Mouse (Mus musculus): Measurements from ENCODE around the gene Gpr55.
A peak's percentile ranks its signal among the peaks of the same experiment; 100 is the strongest.
"Not testable (repeated sequence)": the region's sequence is repeated elsewhere in the genome, so short reads cannot be mapped to it uniquely, and the experiment has no call there.

Gene Gpr55

GRCm38 (mm10) chr1:85960873-85961272, at the start of gene Gpr55:
Gene Gpr55 (minus strand): TSS chr1:85961007.
- no peak for DNase-seq (ENCODE audit: low read depth, low spot score)

- DNase-seq (ENCODE audit: low read depth, low spot score), result peak; percentile 92
Measured at GRCm38 (mm10) chr1:86007778-86008177, 47.0 kb upstream of the Gpr55 start.

GRCm38 (mm10) chr1:86006040-86006439, 45.2 kb upstream of the Gpr55 start:
- no peak for DNase-seq (ENCODE audit: low read depth, low spot score)

GRCm38 (mm10) chr1:86005540-86005939, 44.7 kb upstream of the Gpr55 start:
- DNase-seq (ENCODE audit: low read depth, low spot score), result no peak

DNA sequence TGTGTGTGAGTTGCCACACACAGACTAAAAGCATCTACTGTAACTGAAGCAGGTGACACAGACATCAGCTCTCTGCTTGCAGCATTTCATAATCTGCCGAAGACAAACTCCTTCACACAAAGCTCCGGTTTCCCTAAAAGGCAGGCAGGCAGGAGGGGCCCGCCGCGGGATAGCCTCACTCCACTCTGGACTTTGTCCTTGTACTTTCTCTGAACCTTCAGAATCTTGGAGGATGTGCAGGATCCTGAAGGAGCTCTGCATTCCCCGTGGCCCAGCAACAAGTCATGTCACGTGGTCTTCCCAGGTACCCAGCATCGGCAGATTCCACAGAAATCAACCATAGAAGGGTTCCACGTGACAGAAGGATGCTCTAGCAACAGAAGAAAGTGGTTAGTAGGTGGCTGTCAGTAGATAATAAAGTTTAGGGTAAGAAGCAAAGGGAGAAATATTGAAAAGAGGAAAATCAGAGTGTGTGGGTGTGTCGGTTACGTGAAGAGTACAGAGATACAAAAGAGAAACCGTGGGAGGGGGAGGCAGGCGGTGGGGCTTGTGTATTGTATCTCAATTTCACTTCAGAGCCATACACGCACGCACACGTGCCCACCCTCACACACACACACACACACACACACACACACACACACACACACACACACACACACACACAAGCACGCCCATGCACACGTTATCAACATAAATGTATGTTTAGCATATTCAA, 39.2 kb upstream of the Gpr55 start:
- no peak for DNase-seq (ENCODE audit: low read depth, low spot score)

DNA sequence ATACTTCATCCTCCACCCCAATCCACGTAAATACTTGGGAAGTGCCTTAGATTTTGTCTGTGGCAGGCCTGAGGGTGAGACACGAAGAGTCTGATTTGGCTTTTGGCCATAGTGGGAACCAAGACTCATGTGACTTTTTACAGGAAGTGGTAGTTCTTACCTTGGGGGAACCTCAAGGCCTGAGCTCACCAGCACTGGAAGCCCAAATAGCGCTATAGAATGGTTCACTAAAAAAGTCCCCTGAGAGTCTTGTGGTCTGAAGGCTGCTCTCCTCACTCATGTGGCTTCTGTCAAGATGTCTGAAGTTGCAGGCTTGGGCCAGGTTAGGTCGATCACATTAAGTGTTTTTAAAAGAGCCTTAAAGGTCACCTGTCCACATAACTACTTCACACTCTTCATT, 37.2 kb upstream of the Gpr55 start:
- DNase-seq (ENCODE audit: low read depth, low spot score), result no peak

DNA sequence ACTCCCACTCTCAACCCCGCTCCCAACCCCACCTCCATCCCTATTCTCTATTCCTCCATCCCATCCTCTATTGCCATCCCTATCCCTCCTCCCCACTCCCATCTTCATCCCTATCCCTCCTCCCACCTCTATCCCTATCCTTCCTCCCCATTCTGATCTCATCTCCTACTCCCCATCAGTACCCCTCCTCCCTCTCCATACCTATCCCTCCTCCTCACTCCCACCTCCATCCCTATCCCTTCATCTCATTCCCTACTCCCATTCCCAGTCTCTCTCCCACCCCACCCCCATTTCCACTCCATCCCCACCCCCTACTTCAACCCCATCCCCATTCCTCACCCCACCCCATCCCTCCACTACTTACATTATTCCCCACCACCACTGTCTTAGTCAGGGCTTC, 36.4 kb upstream of the Gpr55 start:
- no peak for DNase-seq (ENCODE audit: low read depth, low spot score)

- peak; percentile 26 for DNase-seq (ENCODE audit: low read depth, low spot score)
Measured at GRCm38 (mm10) chr1:85993541-85993940, 32.7 kb upstream of the Gpr55 start.

GRCm38 (mm10) chr1:85992175-85992574, 31.4 kb upstream of the Gpr55 start:
- DNase-seq (ENCODE audit: low read depth, low spot score), result no peak

DNA sequence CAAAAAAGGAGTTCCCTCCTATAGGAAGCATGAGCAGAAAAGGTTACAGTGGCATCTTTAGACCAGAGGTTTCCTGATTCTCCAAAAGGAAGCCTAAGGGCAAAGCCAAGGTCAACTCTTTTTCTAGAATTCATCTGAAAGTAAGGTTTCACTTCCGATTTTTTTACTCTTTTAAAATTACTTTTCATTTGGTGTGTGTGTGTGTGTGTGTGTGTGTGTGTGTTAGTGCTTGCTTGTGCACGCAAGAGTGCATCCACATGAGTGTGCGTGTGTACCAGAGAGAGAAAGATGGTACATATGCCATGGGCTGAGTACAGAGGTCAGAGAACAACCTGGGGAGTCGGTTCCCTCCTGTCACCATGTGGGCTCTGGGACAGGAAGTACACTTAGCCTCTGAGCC, 28.1 kb upstream of the Gpr55 start:
- DNase-seq (ENCODE audit: low read depth, low spot score), result not testable (repeated sequence)

GRCm38 (mm10) chr1:85988351-85988750, 27.5 kb upstream of the Gpr55 start:
- no peak for DNase-seq (ENCODE audit: low read depth, low spot score)

GRCm38 (mm10) chr1:85985784-85986183, 25.0 kb upstream of the Gpr55 start:
- DNase-seq (ENCODE audit: low read depth, low spot score), result no peak

DNA sequence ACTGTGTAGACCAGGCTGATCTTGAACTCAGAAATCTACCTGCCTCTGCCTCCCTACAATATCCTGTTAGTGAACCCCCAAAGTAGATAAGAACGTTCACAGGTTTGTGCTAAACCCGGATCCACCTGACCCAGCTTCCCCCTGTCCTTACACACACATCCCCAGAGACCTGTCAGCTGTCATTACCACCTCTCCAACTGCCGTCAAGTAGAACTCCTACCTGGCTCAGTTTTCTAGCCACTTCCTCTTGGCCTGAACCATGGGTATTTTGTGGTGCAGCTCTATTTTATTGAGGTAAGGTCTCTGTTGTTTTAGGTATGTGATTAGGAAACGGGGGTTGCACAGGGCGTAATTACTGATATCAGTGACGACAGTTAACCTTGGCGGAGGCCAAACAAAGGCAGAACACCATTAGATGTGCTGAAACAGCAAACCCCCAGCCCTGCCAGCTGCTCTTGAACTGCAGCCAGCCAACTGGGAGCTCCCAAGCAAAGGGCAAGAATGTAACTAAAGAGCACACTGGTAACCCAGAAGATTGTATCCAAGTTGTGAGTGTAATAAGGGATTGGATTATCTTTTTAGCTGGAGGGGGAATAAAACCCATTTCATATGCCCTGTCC, 21.0 kb upstream of the Gpr55 start:
- no peak for DNase-seq (ENCODE audit: low read depth, low spot score)

GRCm38 (mm10) chr1:85977709-85978108, 16.9 kb upstream of the Gpr55 start:
- DNase-seq (ENCODE audit: low read depth, low spot score), result no peak

DNA sequence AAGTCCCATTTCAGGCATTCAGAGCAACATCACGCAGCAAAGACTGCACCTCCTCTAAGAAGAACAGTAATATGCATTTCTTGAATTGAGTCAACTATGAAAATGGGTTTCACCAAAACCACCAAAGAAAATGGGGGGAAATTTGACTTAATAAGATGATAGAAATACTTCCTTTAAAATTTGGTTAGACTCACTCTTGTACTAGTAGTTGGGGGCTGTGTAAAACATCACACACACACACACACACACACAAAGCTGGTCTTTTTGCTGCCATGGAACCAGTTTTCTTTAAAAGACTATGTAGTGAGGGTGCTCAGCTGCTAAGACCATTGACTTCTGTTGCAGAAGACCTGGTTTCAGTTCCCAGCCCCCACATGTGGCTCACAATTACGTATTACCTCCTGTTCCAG, 12.7 kb upstream of the Gpr55 start:
- no peak for DNase-seq (ENCODE audit: low read depth, low spot score)

DNA sequence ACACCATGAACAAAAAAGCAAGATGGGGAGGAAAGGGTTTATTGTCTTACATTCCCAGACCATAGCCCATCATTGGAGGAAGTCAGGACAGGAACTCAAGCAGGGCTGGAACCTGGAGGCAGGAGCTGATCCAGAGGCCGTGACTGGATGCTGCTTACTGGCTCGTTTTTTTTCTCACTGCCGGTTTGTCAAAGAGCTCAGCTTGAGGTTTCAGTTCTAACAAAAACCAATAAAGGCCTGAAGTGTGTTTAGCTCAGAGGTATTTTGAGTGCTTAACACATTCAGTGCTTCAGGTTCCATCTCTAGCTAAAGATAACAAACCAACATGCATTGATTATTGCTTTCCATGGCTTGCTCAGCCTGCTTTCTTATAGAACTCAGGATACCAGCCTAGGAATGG, 11.5 kb upstream of the Gpr55 start:
- no peak for DNase-seq (ENCODE audit: low read depth, low spot score)

- no peak for DNase-seq (ENCODE audit: low read depth, low spot score)
Measured at GRCm38 (mm10) chr1:85971070-85971469, 10.3 kb upstream of the Gpr55 start.

- no peak for DNase-seq (ENCODE audit: low read depth, low spot score)
Measured at GRCm38 (mm10) chr1:85969519-85969918, 8.7 kb upstream of the Gpr55 start.

DNA sequence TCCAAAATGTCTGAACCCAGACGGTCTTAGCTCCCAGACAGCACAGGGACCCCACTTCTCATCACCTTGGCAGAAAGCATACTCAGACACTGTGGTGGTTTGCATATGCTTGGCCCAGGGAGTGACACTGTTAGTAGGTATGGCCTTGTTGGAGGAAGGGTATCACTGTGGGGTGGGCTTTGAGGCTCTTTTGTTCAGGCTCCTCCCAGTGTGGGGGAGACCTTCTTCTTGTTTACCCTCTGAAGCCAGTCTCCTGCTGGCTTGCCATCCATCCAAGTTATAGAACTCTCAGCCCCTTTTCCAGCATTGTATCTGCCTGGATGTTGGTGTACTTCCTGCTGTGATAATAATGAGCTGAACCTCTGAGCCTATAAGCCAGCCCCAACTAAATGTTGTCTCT, 8.3 kb upstream of the Gpr55 start:
- DNase-seq (ENCODE audit: low read depth, low spot score), result no peak

DNA sequence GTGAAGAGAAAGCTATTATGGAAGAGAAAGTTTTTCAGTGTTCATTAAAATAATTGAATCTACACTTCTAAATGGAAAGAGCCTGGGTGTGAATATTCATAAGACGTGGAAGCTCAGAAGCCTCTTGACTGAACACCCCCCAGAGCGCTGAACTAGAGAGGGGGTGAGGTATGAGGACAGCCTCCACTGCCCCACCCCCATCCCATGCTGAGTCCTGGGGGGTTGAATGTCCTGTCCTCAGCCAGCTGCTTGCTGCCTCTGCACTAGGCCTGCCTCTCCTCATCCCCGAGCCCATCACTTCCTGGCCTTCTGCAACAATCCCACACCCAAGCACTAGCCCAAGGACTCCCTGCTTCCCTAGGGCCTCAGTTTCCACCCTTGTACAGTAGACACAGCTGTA, 5.0 kb upstream of the Gpr55 start:
- DNase-seq (ENCODE audit: low read depth, low spot score), result no peak

DNA sequence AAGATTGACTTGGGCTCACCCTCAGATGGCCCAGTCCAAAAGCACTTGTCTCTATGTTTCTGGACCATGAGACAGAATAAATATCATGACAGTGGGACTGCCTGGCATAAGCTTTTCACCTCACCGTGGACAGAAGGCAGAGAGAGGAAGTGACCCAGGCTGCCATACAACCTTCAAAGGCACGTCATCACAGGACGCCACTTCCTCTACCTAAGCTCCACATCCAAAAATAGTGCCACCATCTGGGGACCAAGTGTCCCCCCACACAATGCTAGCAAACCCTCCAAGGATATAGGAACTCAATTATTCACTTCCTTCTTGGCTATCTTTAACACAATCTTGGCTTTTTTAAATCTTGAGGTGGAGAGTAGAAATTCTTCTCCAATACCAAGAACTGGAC, 1.3 kb upstream of the Gpr55 start:
- DNase-seq (ENCODE audit: low read depth, low spot score), result no peak

DNA sequence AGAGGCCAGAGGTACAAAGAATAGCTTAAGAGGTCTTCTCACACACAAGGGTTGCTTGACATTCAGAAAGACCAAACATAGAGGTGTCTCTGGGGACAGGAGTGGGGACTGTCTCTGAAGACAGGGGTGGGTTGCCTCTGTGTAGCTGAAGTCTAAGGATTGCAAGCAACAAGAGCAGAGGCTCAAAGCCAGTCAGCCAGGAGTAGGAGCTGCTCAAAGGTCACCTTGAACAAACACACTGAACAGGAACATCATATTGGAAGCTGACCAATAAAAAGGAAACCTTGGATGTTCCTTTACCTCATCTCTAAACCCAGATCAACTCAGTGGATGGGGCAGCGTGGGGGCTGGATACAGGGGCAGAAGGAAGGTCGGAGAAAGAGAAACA, 924 bp downstream of the Gpr55 start:
- DNase-seq (ENCODE audit: low read depth, low spot score), result no peak

GRCm38 (mm10) chr1:85959129-85959888, 1.5 kb downstream of the Gpr55 start:
- no peak for DNase-seq (ENCODE audit: low read depth, low spot score)

Measured in R1 (cell line).